Mouse (Mus musculus): Measurements from ENCODE around the gene Cxcl12. TPM values are rescaled to one million over a fixed set of nuclear protein-coding genes. Genes with fewer than 3 reads are reported as not detected.

Cxcl12 gene
- 5.4 and 7.1 TPM in 2 replicates for polyA plus RNA-seq (2011; ENCODE audit: insufficient read depth, insufficient read length, low read depth, missing spikeins)

DNA sequence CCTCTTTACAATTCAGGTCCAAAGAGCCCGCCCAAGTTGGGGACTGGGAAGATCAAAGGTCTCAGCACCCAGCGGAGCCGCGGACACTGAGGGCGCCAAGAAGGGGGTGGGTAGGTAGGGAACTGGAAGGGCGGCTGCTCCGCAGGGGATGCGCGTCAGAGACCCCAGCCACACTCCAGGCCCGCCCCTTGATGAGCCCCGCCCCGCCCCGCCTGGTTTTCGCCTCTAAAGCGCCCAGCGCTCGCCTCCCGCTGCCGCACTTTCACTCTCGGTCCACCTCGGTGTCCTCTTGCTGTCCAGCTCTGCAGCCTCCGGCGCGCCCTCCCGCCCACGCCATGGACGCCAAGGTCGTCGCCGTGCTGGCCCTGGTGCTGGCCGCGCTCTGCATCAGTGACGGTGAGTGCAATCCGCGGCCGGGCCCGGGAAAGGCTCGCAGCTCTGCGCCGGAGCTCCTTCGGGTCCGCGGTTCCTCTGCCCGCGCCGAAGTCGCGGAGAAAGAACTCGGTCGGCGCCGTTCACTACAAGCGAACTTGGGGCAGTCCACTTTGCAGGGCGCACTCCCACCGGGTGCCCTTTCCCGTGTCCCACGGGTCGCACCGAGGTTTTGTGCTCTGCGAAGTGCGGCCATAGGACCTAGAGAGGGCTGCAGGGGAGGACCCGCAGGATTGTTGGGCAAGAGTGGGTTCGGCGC is at the start of gene Cxcl12:
Gene Cxcl12, plus strand, starts transcription at position 215 of the 691 bp plus-strand sequence.
- TF ChIP-seq EP300 (IDR thresholded peaks at IDR 0.05; ENCODE audit: insufficient read depth, low read depth, low read length) (0 out of 2 replicates have a peak, but pooled peaks have one; percentile 5), CTCF (IDR thresholded peaks at IDR 0.05; ENCODE audit: low read depth, low read length) (no peak)

DNA sequence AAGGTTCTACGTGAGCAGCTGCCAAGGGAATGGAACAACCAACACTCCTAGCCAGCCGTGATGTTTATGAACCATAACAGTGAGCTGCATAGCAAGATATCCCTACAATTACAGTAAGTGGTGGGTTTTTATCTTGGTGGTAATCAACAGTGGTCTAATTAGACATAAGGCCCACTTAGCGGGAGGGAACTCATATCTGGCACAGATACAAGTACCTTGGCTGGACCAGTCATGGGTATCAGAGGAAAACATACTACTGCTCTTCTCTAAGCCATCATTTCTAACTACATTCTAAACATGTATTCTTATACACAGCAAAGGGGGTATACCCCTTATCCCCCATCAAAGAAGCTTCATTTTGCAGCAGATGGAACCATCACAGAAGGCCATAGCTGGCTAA is 46.3 kb upstream of the Cxcl12 start:
- Histone ChIP-seq H3K4me1 (ENCODE audit: control insufficient read depth, insufficient read depth, low read length) (no peaks in the 10 kb centered on the region), H3K9me3 (replicated peaks; ENCODE audit: control insufficient read depth, insufficient read depth, low read length, poor library complexity, severe bottlenecking) (no peaks in the 10 kb centered on the region), H3K9ac (ENCODE audit: low read depth, poor library complexity, severe bottlenecking) (no peak overlapping the region), H3K36me3 (ENCODE audit: control insufficient read depth, insufficient read depth, low read length, poor library complexity, severe bottlenecking) (no peaks in the 10 kb centered on the region), H3K27me3 (ENCODE audit: control insufficient read depth, insufficient read depth, low read length, poor library complexity, severe bottlenecking) (no peaks in the 10 kb centered on the region), H3K4me3 (ENCODE audit: low read depth, low read length) (no peak overlapping the region), H3K27ac (ENCODE audit: insufficient read depth, low read length) (no peak overlapping the region)
- TF ChIP-seq CTCF (IDR thresholded peaks at IDR 0.05; ENCODE audit: low read depth, low read length) (no peak), POLR2A (IDR thresholded peaks at IDR 0.05; ENCODE audit: insufficient read depth, low read length) (no peak), EP300 (IDR thresholded peaks at IDR 0.05; ENCODE audit: insufficient read depth, low read depth, low read length) (no peak)

More for the DNA sequence above, at the start of gene Cxcl12:
- no peaks in the 10 kb centered on the region for H3K9me3 ChIP-seq (replicated peaks; ENCODE audit: control insufficient read depth, insufficient read depth, low read length, poor library complexity, severe bottlenecking)
- peaks cover 7% of the 10 kb centered on the region; the same call in 1 of the 2 replicates for H3K27me3 ChIP-seq (ENCODE audit: control insufficient read depth, insufficient read depth, low read length, poor library complexity, severe bottlenecking)
- no peaks in the 10 kb centered on the region for H3K4me1 ChIP-seq (ENCODE audit: control insufficient read depth, insufficient read depth, low read length)
- H3K9ac ChIP-seq (ENCODE audit: low read depth, poor library complexity, severe bottlenecking): peak within 1 kb of the TSS; percentile 11; the same call in 1 of the 2 replicates
- H3K27ac ChIP-seq (ENCODE audit: insufficient read depth, low read length): no peak within 1 kb of the TSS
- peak within 1 kb of the TSS; percentile 73 for H3K4me3 ChIP-seq (ENCODE audit: low read depth, low read length)
- no peaks in the 10 kb centered on the region for H3K36me3 ChIP-seq (ENCODE audit: control insufficient read depth, insufficient read depth, low read length, poor library complexity, severe bottlenecking)

DNA sequence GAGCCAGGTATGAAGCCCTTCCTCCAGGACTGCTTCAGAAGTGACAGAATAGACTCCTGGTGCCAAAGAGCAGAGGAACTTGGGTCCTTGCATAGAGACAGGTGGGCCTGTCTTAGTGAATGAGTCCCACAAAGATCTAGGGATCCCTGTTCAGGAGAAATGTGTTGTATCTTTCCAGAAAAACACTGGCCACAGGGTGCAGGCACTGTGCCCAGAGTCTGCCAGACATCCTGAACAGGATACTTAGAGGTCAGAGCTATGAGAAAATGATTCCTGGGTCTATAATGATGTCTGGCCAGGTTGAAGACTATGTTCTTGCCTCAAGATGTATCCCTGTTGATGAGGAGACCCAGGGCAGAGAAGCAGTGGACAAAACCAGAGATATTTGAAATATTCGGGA is 42.0 kb upstream of the Cxcl12 start:
- Histone ChIP-seq H3K27me3 (ENCODE audit: control insufficient read depth, insufficient read depth, low read length, poor library complexity, severe bottlenecking) (no peaks in the 10 kb centered on the region), H3K4me3 (ENCODE audit: low read depth, low read length) (no peak overlapping the region), H3K4me1 (ENCODE audit: control insufficient read depth, insufficient read depth, low read length) (no peaks in the 10 kb centered on the region), H3K9ac (ENCODE audit: low read depth, poor library complexity, severe bottlenecking) (no peak overlapping the region), H3K36me3 (ENCODE audit: control insufficient read depth, insufficient read depth, low read length, poor library complexity, severe bottlenecking) (no peaks in the 10 kb centered on the region), H3K9me3 (replicated peaks; ENCODE audit: control insufficient read depth, insufficient read depth, low read length, poor library complexity, severe bottlenecking) (no peaks in the 10 kb centered on the region), H3K27ac (ENCODE audit: insufficient read depth, low read length) (no peak overlapping the region)
- TF ChIP-seq EP300 (IDR thresholded peaks at IDR 0.05; ENCODE audit: insufficient read depth, low read depth, low read length) (no peak), POLR2A (IDR thresholded peaks at IDR 0.05; ENCODE audit: insufficient read depth, low read length) (no peak), CTCF (IDR thresholded peaks at IDR 0.05; ENCODE audit: low read depth, low read length) (no peak)

DNA sequence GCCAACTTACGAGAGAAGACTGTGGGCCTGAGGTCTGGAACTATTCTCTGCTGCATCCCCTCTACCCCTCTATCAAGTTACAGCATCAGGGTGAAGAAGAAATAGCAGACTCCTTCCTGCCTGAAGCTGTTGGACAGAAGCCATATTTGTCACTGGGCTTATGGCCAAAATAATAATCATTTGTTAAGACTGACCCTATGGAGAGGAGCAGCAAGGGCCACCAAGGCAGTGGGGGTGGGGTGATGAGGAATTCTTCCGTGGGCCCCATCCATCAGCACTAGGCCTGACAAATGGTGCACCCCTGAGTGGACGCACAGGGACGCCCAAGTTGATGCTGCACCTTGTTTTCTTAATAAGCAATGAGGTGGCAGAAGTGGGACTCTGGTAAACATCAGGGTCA is 38.9 kb upstream of the Cxcl12 start:
- no peak overlapping the region for H3K4me3 ChIP-seq (ENCODE audit: low read depth, low read length)
- no peaks in the 10 kb centered on the region for H3K9me3 ChIP-seq (replicated peaks; ENCODE audit: control insufficient read depth, insufficient read depth, low read length, poor library complexity, severe bottlenecking)

DNA sequence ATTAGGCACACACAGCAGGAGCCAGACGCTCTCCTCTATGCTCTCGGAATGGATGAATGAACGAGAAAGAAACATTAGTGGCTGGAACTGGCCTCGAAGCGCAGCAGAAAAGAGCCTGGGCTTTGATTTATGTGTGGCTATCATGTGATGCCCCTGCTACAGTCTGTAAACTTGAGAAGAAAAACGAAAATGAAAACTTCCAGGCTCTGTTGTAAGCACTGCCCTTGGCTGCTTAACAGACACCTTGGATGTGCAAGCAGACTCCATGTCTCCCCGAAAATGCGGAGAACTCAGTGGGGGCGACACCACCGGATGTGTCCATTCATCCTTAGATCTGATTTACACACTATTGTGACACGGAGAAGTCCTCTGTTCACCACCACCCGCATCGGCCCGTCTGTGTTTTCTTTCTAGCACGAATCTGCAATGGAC is 37.6 kb upstream of the Cxcl12 start:
- H3K27me3 ChIP-seq (ENCODE audit: control insufficient read depth, insufficient read depth, low read length, poor library complexity, severe bottlenecking): no peaks in the 10 kb centered on the region
- H3K9ac ChIP-seq (ENCODE audit: low read depth, poor library complexity, severe bottlenecking): no peak overlapping the region
- no peaks in the 10 kb centered on the region for H3K9me3 ChIP-seq (replicated peaks; ENCODE audit: control insufficient read depth, insufficient read depth, low read length, poor library complexity, severe bottlenecking)
- H3K36me3 ChIP-seq (ENCODE audit: control insufficient read depth, insufficient read depth, low read length, poor library complexity, severe bottlenecking): no peaks in the 10 kb centered on the region
- no peak overlapping the region for H3K4me3 ChIP-seq (ENCODE audit: low read depth, low read length)
- TF ChIP-seq EP300 (IDR thresholded peaks at IDR 0.05; ENCODE audit: insufficient read depth, low read depth, low read length) (no peak), CTCF (IDR thresholded peaks at IDR 0.05; ENCODE audit: low read depth, low read length) (no peak), POLR2A (IDR thresholded peaks at IDR 0.05; ENCODE audit: insufficient read depth, low read length) (no peak)
- H3K27ac ChIP-seq (ENCODE audit: insufficient read depth, low read length): no peak overlapping the region
- H3K4me1 ChIP-seq (ENCODE audit: control insufficient read depth, insufficient read depth, low read length): no peaks in the 10 kb centered on the region

More for the DNA sequence above, 38.9 kb upstream of the Cxcl12 start:
- no peaks in the 10 kb centered on the region for H3K4me1 ChIP-seq (ENCODE audit: control insufficient read depth, insufficient read depth, low read length)
- H3K27me3 ChIP-seq (ENCODE audit: control insufficient read depth, insufficient read depth, low read length, poor library complexity, severe bottlenecking): no peaks in the 10 kb centered on the region
- TF ChIP-seq POLR2A (IDR thresholded peaks at IDR 0.05; ENCODE audit: insufficient read depth, low read length): no peak
- no peak for TF ChIP-seq CTCF (IDR thresholded peaks at IDR 0.05; ENCODE audit: low read depth, low read length)
- no peak for TF ChIP-seq EP300 (IDR thresholded peaks at IDR 0.05; ENCODE audit: insufficient read depth, low read depth, low read length)
- no peak overlapping the region for H3K27ac ChIP-seq (ENCODE audit: insufficient read depth, low read length)
- no peaks in the 10 kb centered on the region for H3K36me3 ChIP-seq (ENCODE audit: control insufficient read depth, insufficient read depth, low read length, poor library complexity, severe bottlenecking)
- H3K9ac ChIP-seq (ENCODE audit: low read depth, poor library complexity, severe bottlenecking): no peak overlapping the region

DNA sequence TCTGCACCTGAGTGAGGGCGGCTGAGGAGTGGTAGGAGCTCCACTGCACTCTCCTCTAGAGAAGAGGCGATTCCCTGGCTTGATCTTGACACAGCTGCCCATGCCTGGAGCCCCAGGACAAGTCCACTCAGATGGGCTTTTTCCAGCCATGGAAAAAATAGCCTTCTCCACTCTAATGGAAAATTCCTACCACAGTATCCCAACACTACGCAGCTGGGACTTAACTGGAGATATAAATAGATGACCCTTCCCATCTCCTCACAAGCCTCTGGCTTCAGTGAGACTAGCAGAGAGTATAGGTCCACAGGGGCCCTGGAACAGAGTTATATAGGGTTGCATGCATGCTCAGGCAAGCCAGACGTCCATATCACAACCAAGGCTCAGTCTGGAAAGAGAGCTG is 33.8 kb upstream of the Cxcl12 start:
- H3K36me3 ChIP-seq (ENCODE audit: control insufficient read depth, insufficient read depth, low read length, poor library complexity, severe bottlenecking): no peaks in the 10 kb centered on the region
- H3K27me3 ChIP-seq (ENCODE audit: control insufficient read depth, insufficient read depth, low read length, poor library complexity, severe bottlenecking): no peaks in the 10 kb centered on the region
- H3K27ac ChIP-seq (ENCODE audit: insufficient read depth, low read length): no peak overlapping the region
- H3K4me1 ChIP-seq (ENCODE audit: control insufficient read depth, insufficient read depth, low read length): no peaks in the 10 kb centered on the region
- no peak overlapping the region for H3K9ac ChIP-seq (ENCODE audit: low read depth, poor library complexity, severe bottlenecking)
- H3K4me3 ChIP-seq (ENCODE audit: low read depth, low read length): no peak overlapping the region
- TF ChIP-seq POLR2A (IDR thresholded peaks at IDR 0.05; ENCODE audit: insufficient read depth, low read length) (no peak), CTCF (IDR thresholded peaks at IDR 0.05; ENCODE audit: low read depth, low read length) (no peak), EP300 (IDR thresholded peaks at IDR 0.05; ENCODE audit: insufficient read depth, low read depth, low read length) (no peak)
- H3K9me3 ChIP-seq (replicated peaks; ENCODE audit: control insufficient read depth, insufficient read depth, low read length, poor library complexity, severe bottlenecking): no peaks in the 10 kb centered on the region

Data from ES-Bruce4 (cell line).